Mouse (Mus musculus) forebrain, embryonic 16.5 days (tissue): ENCODE measurements around the gene Sdhaf2. TPM values are rescaled to one million over a fixed set of nuclear protein-coding genes. Genes with fewer than 3 reads are reported as not detected.
A peak's percentile ranks its signal among the peaks of the same experiment; 100 is the strongest.

Source experiments
- ATAC-seq: fragments of 200-750 bp; cut with Nextera tagmentation; 2 replicates; pipeline ENCODE4 v1.8.0; 2017; ENCODE audit warnings: mild to moderate bottlenecking, moderate library complexity
- H3K27ac ChIP-seq: fragments of 300-500 bp; sonication (generic); 2 replicates; pipeline ENCODE4 v1.5.1; 2014; ENCODE audit warnings: low read length, control low read depth
- H3K27me3 ChIP-seq: fragments of 300-500 bp; sonication (generic); replicated peaks from 2 replicates; pipeline ENCODE4 v1.6.1; 2014; ENCODE audit warnings: low read length; ENCODE audit not compliant: control insufficient read depth, insufficient read depth
- H3K36me3 ChIP-seq: fragments of 300-500 bp; sonication (generic); 2 replicates; pipeline ENCODE4 v1.6.1; 2014; ENCODE audit not compliant: control insufficient read depth, insufficient read depth
- H3K4me1 ChIP-seq: fragments of 300-500 bp; sonication (generic); replicated peaks from 2 replicates; pipeline ENCODE4 v1.6.1; 2014; ENCODE audit warnings: low read length; ENCODE audit not compliant: control insufficient read depth, insufficient read depth
- H3K4me2 ChIP-seq: fragments of 300-500 bp; sonication (generic); 2 replicates; pipeline ENCODE4 v1.6.1; 2014; ENCODE audit warnings: mild to moderate bottlenecking, low read length, control low read depth
- H3K4me3 ChIP-seq: fragments of 300-500 bp; sonication (generic); replicated peaks from 2 replicates; pipeline ENCODE4 v1.5.1; 2014; ENCODE audit warnings: mild to moderate bottlenecking, low read length, control low read depth
- H3K9ac ChIP-seq: fragments of 300-500 bp; sonication (generic); replicated peaks from 2 replicates; pipeline ENCODE4 v1.6.1; 2014; ENCODE audit warnings: low read depth, low read length, control low read depth
- H3K9me3 ChIP-seq: fragments of 300-500 bp; sonication (generic); 2 replicates; pipeline ENCODE4 v1.6.1; 2016; ENCODE audit warnings: low read length; ENCODE audit not compliant: control insufficient read depth
- WGBS: fragments of 180-500 bp; shearing (Covaris S2); extraction: QIAGEN DNeasy Blood & Tissue Kit; methylation state at CpG from one replicate; pipeline ENCODE4 v1.1.7; 2014; 5-methylcytosine and 5-hydroxymethylcytosine counted together
- polyA plus RNA-seq: library from polyadenylated mRNA; unstranded; fragments of >200 nt; fragmentation: Nextera tagmentation; extraction: Ambion mirVana; gene quantifications from 2 replicates; pipeline ENCODE4 v1.2.1, GENCODE M21; 2015

Sdhaf2 gene
- polyA plus RNA-seq, 1 experiment from 2014 or later: 66.2 TPM

GRCm38 (mm10) chr19:10510759-10511330 lies 15.1 kb downstream of the Sdhaf2 start:
- peaks cover 2% of the 10 kb centered on the region for H3K36me3 ChIP-seq

GRCm38 (mm10) chr19:10502571-10502970 lies 23.4 kb downstream of the Sdhaf2 start:
- H3K4me3 ChIP-seq: no peak overlapping the region
- H3K36me3 ChIP-seq: peaks cover 13% of the 10 kb centered on the region
- H3K9me3 ChIP-seq: no peaks in the 10 kb centered on the region
- no peaks in the 10 kb centered on the region for H3K27me3 ChIP-seq
- no peak overlapping the region for H3K27ac ChIP-seq
- peak; percentile 55; the same call in 1 of the 2 replicates for ATAC-seq
- no peaks in the 10 kb centered on the region for H3K4me1 ChIP-seq
- no peak overlapping the region for H3K9ac ChIP-seq
- WGBS: 2% methylated on average over 4 of the region's 4 CpGs
- H3K4me2 ChIP-seq: no peak overlapping the region

More at GRCm38 (mm10) chr19:10510759-10511330, 15.1 kb downstream of the Sdhaf2 start:
- Histone ChIP-seq H3K4me2 (no peak overlapping the region), H3K4me1 (no peaks in the 10 kb centered on the region), H3K9me3 (no peaks in the 10 kb centered on the region), H3K9ac (no peak overlapping the region), H3K27ac (no peak overlapping the region), H3K27me3 (no peaks in the 10 kb centered on the region), H3K4me3 (no peak overlapping the region)
- ATAC-seq: no peak
- 81% methylated on average over 6 of the region's 6 CpGs for WGBS

GRCm38 (mm10) chr19:10500581-10500980 lies 25.4 kb downstream of the Sdhaf2 start:
- ATAC-seq: no peak
- Histone ChIP-seq H3K27me3 (no peaks in the 10 kb centered on the region), H3K9ac (no peak overlapping the region), H3K4me1 (no peaks in the 10 kb centered on the region), H3K4me3 (no peak overlapping the region), H3K9me3 (no peaks in the 10 kb centered on the region), H3K36me3 (peaks cover 10% of the 10 kb centered on the region), H3K4me2 (no peak overlapping the region), H3K27ac (no peak overlapping the region)
- WGBS: 95% methylated on average over 8 of the region's 8 CpGs

- Histone ChIP-seq H3K27me3 (no peaks in the 10 kb centered on the region), H3K27ac (no peak overlapping the region)
- ATAC-seq: no peak
Measured at GRCm38 (mm10) chr19:10497512-10498160, 28.3 kb downstream of the Sdhaf2 start.

GRCm38 (mm10) chr19:10496976-10497375 lies 29.0 kb downstream of the Sdhaf2 start:
- H3K27ac ChIP-seq: no peak overlapping the region
- no peak overlapping the region for H3K4me3 ChIP-seq
- H3K4me1 ChIP-seq: no peaks in the 10 kb centered on the region
- no peak overlapping the region for H3K4me2 ChIP-seq
- WGBS: 42% methylated on average over 2 of the region's 2 CpGs
- no peaks in the 10 kb centered on the region for H3K9me3 ChIP-seq
- H3K9ac ChIP-seq: no peak overlapping the region
- peaks cover 4% of the 10 kb centered on the region; the same call in 1 of the 2 replicates for H3K36me3 ChIP-seq
- no peak for ATAC-seq
- no peaks in the 10 kb centered on the region for H3K27me3 ChIP-seq

More at GRCm38 (mm10) chr19:10497512-10498160, 28.3 kb downstream of the Sdhaf2 start:
- Histone ChIP-seq H3K4me3 (no peak overlapping the region), H3K9ac (no peak overlapping the region), H3K4me2 (no peak overlapping the region), H3K9me3 (no peaks in the 10 kb centered on the region), H3K36me3 (peaks cover 4% of the 10 kb centered on the region; the same call in 1 of the 2 replicates), H3K4me1 (no peaks in the 10 kb centered on the region)
- 69% methylated on average over 8 of the region's 8 CpGs for WGBS

GRCm38 (mm10) chr19:10495670-10496069 lies 30.3 kb downstream of the Sdhaf2 start:
- no peak overlapping the region for H3K9ac ChIP-seq
- no peak overlapping the region for H3K4me3 ChIP-seq
- 96% methylated on average over 1 of the region's 1 CpGs for WGBS
- no peaks in the 10 kb centered on the region for H3K9me3 ChIP-seq
- no peak overlapping the region for H3K4me2 ChIP-seq
- H3K27ac ChIP-seq: no peak overlapping the region
- ATAC-seq: no peak
- 0 out of 2 replicates have a peak, but pooled peaks cover 4% of the 10 kb centered on the region for H3K36me3 ChIP-seq
- H3K27me3 ChIP-seq: no peaks in the 10 kb centered on the region
- no peaks in the 10 kb centered on the region for H3K4me1 ChIP-seq

GRCm38 (mm10) chr19:10486264-10486738 lies 39.6 kb downstream of the Sdhaf2 start:
- no peaks in the 10 kb centered on the region for H3K9me3 ChIP-seq
- no peak overlapping the region for H3K9ac ChIP-seq
- H3K4me2 ChIP-seq: no peak overlapping the region
- H3K36me3 ChIP-seq: no peaks in the 10 kb centered on the region
- peaks cover 2% of the 10 kb centered on the region; the same call in 1 of the 2 replicates for H3K27me3 ChIP-seq
- 21% methylated on average over 9 of the region's 9 CpGs for WGBS
- no peak overlapping the region for H3K4me3 ChIP-seq
- 0 out of 2 replicates have a peak, but pooled peaks cover 4% of the 10 kb centered on the region for H3K4me1 ChIP-seq
- peak; percentile 87 for ATAC-seq
- H3K27ac ChIP-seq: no peak overlapping the region

GRCm38 (mm10) chr19:10482703-10483102 lies 43.2 kb downstream of the Sdhaf2 start, which contains the start of gene Ppp1r32:
Ppp1r32 (minus strand) TSS chr19:10482928.
- no peak within 1 kb of the TSS for H3K27ac ChIP-seq
- ATAC-seq: peak; percentile 67
- H3K4me2 ChIP-seq: no peak within 1 kb of the TSS
- H3K4me1 ChIP-seq: 0 out of 2 replicates have a peak, but pooled peaks cover 4% of the 10 kb centered on the region
- peaks cover 2% of the 10 kb centered on the region; the same call in 1 of the 2 replicates for H3K27me3 ChIP-seq
- 26% methylated on average over 6 of the region's 6 CpGs for WGBS
- H3K36me3 ChIP-seq: no peaks in the 10 kb centered on the region
- H3K9ac ChIP-seq: no peak within 1 kb of the TSS
- H3K9me3 ChIP-seq: no peaks in the 10 kb centered on the region
- H3K4me3 ChIP-seq: no peak within 1 kb of the TSS

- WGBS: 74% methylated on average over 4 of the region's 4 CpGs
- Histone ChIP-seq H3K27me3 (no peaks in the 10 kb centered on the region), H3K4me3 (no peak overlapping the region), H3K9ac (no peak overlapping the region), H3K4me2 (no peak overlapping the region), H3K36me3 (no peaks in the 10 kb centered on the region), H3K9me3 (no peaks in the 10 kb centered on the region), H3K27ac (no peak overlapping the region), H3K4me1 (0 out of 2 replicates have a peak, but pooled peaks cover 4% of the 10 kb centered on the region)
- ATAC-seq: no peak
Measured at GRCm38 (mm10) chr19:10479541-10479940, 46.4 kb downstream of the Sdhaf2 start.
